Mouse (Mus musculus): ENCODE measurements around the gene Palm. TPM values are rescaled to one million over a fixed set of nuclear protein-coding genes. Genes with fewer than 3 reads are reported as not detected.
"Not testable (repeated sequence)": the region's sequence is repeated elsewhere in the genome, so short reads cannot be mapped to it uniquely, and the experiment has no call there.

The Palm gene
- 101 TPM in 2 replicates for polyA plus RNA-seq (2015; fragmentation: Nextera tagmentation; extraction: Ambion mirVana)

- Histone ChIP-seq H3K36me3 (no peaks in the 10 kb centered on the region; the same call in 1 of the 2 replicates), H3K9me3 (no peaks in the 10 kb centered on the region), H3K9ac (peak within 1 kb of the TSS; percentile 95), H3K4me1 (peaks cover 23% of the 10 kb centered on the region), H3K4me3 (peak within 1 kb of the TSS; percentile 85), H3K4me2 (replicated peaks) (peak within 1 kb of the TSS; percentile 91), H3K27me3 (no peaks in the 10 kb centered on the region; the same call in 1 of the 2 replicates), H3K27ac (peak within 1 kb of the TSS; percentile 75)
- 7% methylated on average over 51 of the region's 51 CpGs for WGBS
- ATAC-seq (ENCODE audit: low FRiP score, low read depth): peak; percentile 81
Measured at GRCm38 (mm10) chr10:79793051-79793737, at the start of gene Palm. Gene Palm (plus strand): TSS chr10:79793572.

GRCm38 (mm10) chr10:79743650-79744365 is 49.6 kb upstream of the Palm start:
- WGBS: 94% methylated on average over 15 of the region's 15 CpGs
- no peak overlapping the region for H3K4me3 ChIP-seq
- no peak overlapping the region for H3K4me2 ChIP-seq (replicated peaks)
- H3K4me1 ChIP-seq: peaks cover 12% of the 10 kb centered on the region
- H3K36me3 ChIP-seq: peaks cover 58% of the 10 kb centered on the region
- H3K27ac ChIP-seq: no peak overlapping the region
- no peaks in the 10 kb centered on the region for H3K27me3 ChIP-seq
- peaks cover 28% of the 10 kb centered on the region for H3K9me3 ChIP-seq
- no peak for ATAC-seq (ENCODE audit: low FRiP score, low read depth)
- H3K9ac ChIP-seq: no peak overlapping the region

GRCm38 (mm10) chr10:79745411-79745810 is 48.0 kb upstream of the Palm start:
- ATAC-seq (ENCODE audit: low FRiP score, low read depth): no peak
- no peak overlapping the region for H3K27ac ChIP-seq
- peaks cover 12% of the 10 kb centered on the region for H3K9me3 ChIP-seq
- H3K36me3 ChIP-seq: peaks cover 42% of the 10 kb centered on the region
- peak overlapping the region; percentile 55 for H3K4me3 ChIP-seq
- H3K4me2 ChIP-seq (replicated peaks): peak overlapping the region; percentile 62
- peaks cover 12% of the 10 kb centered on the region for H3K4me1 ChIP-seq
- WGBS: 89% methylated on average over 3 of the region's 3 CpGs
- no peaks in the 10 kb centered on the region for H3K27me3 ChIP-seq
- H3K9ac ChIP-seq: 0 out of 2 replicates have a peak overlapping the region, but pooled peaks have one; percentile 31

- H3K36me3 ChIP-seq: peaks cover 35% of the 10 kb centered on the region
- peak within 1 kb of the TSS; percentile 55 for H3K4me3 ChIP-seq
- peak; percentile 96 for ATAC-seq (ENCODE audit: low FRiP score, low read depth)
- H3K9me3 ChIP-seq: peaks cover 5% of the 10 kb centered on the region
- peak within 1 kb of the TSS; percentile 66 for H3K9ac ChIP-seq
- WGBS: 3% methylated on average over 38 of the region's 38 CpGs
- no peaks in the 10 kb centered on the region for H3K27me3 ChIP-seq
- peak within 1 kb of the TSS; percentile 62 for H3K4me2 ChIP-seq (replicated peaks)
- peaks cover 12% of the 10 kb centered on the region for H3K4me1 ChIP-seq
- no peak within 1 kb of the TSS for H3K27ac ChIP-seq
Measured at GRCm38 (mm10) chr10:79745898-79746773, 47.2 kb upstream of the Palm start, which contains the start of gene Polrmt. Gene Polrmt (minus strand): TSS chr10:79746581.

GRCm38 (mm10) chr10:79746774-79747151 is 46.6 kb upstream of the Palm start:
- peak overlapping the region; percentile 53; the same call in 1 of the 2 replicates for H3K9ac ChIP-seq
- H3K4me2 ChIP-seq (replicated peaks): peak overlapping the region; percentile 62
- H3K27ac ChIP-seq: no peak overlapping the region
- peaks cover 12% of the 10 kb centered on the region for H3K4me1 ChIP-seq
- H3K9me3 ChIP-seq: no peaks in the 10 kb centered on the region
- WGBS: 27% methylated on average over 6 of the region's 6 CpGs
- peak overlapping the region; percentile 55 for H3K4me3 ChIP-seq
- H3K36me3 ChIP-seq: peaks cover 29% of the 10 kb centered on the region
- no peaks in the 10 kb centered on the region for H3K27me3 ChIP-seq
- peak; percentile 60 for ATAC-seq (ENCODE audit: low FRiP score, low read depth)

- no peak overlapping the region for H3K4me3 ChIP-seq
- H3K9me3 ChIP-seq: no peaks in the 10 kb centered on the region
- peaks cover 12% of the 10 kb centered on the region for H3K36me3 ChIP-seq
- no peak overlapping the region for H3K9ac ChIP-seq
- 79% methylated on average over 6 of the region's 6 CpGs for WGBS
- ATAC-seq (ENCODE audit: low FRiP score, low read depth): no peak
- no peak overlapping the region for H3K4me2 ChIP-seq (replicated peaks)
- peaks cover 12% of the 10 kb centered on the region for H3K4me1 ChIP-seq
- no peaks in the 10 kb centered on the region for H3K27me3 ChIP-seq
- H3K27ac ChIP-seq: no peak overlapping the region
Measured at GRCm38 (mm10) chr10:79748496-79748895, 44.9 kb upstream of the Palm start.

GRCm38 (mm10) chr10:79754856-79755516 is 38.4 kb upstream of the Palm start, which contains the start of gene Fgf22:
Gene Fgf22 (plus strand): TSS chr10:79755076.
- H3K4me3 ChIP-seq: peak within 1 kb of the TSS; percentile 40
- no peaks in the 10 kb centered on the region for H3K9me3 ChIP-seq
- peaks cover 10% of the 10 kb centered on the region for H3K4me1 ChIP-seq
- H3K27me3 ChIP-seq: no peaks in the 10 kb centered on the region; the same call in 1 of the 2 replicates
- 2% methylated on average over 35 of the region's 36 CpGs for WGBS
- peak within 1 kb of the TSS; percentile 73 for H3K4me2 ChIP-seq (replicated peaks)
- peak; percentile 79; the same call in 1 of the 2 replicates for ATAC-seq (ENCODE audit: low FRiP score, low read depth)
- H3K9ac ChIP-seq: peak within 1 kb of the TSS; percentile 54; the same call in 1 of the 2 replicates
- H3K27ac ChIP-seq: no peak within 1 kb of the TSS
- peaks cover 43% of the 10 kb centered on the region for H3K36me3 ChIP-seq

GRCm38 (mm10) chr10:79755854-79756253 is 37.5 kb upstream of the Palm start:
- no peak for ATAC-seq (ENCODE audit: low FRiP score, low read depth)
- H3K27ac ChIP-seq: no peak overlapping the region; the same call in 1 of the 2 replicates
- H3K27me3 ChIP-seq: no peaks in the 10 kb centered on the region; the same call in 1 of the 2 replicates
- peaks cover 10% of the 10 kb centered on the region for H3K4me1 ChIP-seq
- peaks cover 52% of the 10 kb centered on the region for H3K36me3 ChIP-seq
- no peak overlapping the region for H3K4me3 ChIP-seq
- no peak overlapping the region for H3K4me2 ChIP-seq (replicated peaks)
- no peak overlapping the region for H3K9ac ChIP-seq
- 68% methylated on average over 3 of the region's 3 CpGs for WGBS
- no peaks in the 10 kb centered on the region for H3K9me3 ChIP-seq

GRCm38 (mm10) chr10:79756660-79757059 is 36.7 kb upstream of the Palm start:
- Histone ChIP-seq H3K4me1 (peaks cover 10% of the 10 kb centered on the region), H3K9ac (no peak overlapping the region), H3K27ac (no peak overlapping the region), H3K4me3 (no peak overlapping the region), H3K36me3 (peaks cover 60% of the 10 kb centered on the region), H3K27me3 (no peaks in the 10 kb centered on the region; the same call in 1 of the 2 replicates), H3K4me2 (replicated peaks) (no peak overlapping the region), H3K9me3 (no peaks in the 10 kb centered on the region)
- no peak for ATAC-seq (ENCODE audit: low FRiP score, low read depth)
- WGBS: 92% methylated on average over 24 of the region's 24 CpGs

- H3K4me3 ChIP-seq; H3K27ac ChIP-seq; H3K9ac ChIP-seq; ATAC-seq (ENCODE audit: low FRiP score, low read depth); H3K27me3 ChIP-seq; H3K4me2 ChIP-seq (replicated peaks); H3K9me3 ChIP-seq: not testable (repeated sequence)
- Histone ChIP-seq H3K36me3 (peaks cover 76% of the 10 kb centered on the region), H3K4me1 (peaks cover 17% of the 10 kb centered on the region)
- WGBS: 100% methylated on average over 1 of the region's 1 CpGs
Measured at GRCm38 (mm10) chr10:79759675-79760074, 33.7 kb upstream of the Palm start.

- no peak overlapping the region for H3K27ac ChIP-seq
- H3K4me2 ChIP-seq (replicated peaks): no peak overlapping the region
- 90% methylated on average over 11 of the region's 11 CpGs for WGBS
- no peaks in the 10 kb centered on the region for H3K9me3 ChIP-seq
- peaks cover 77% of the 10 kb centered on the region for H3K36me3 ChIP-seq
- no peak overlapping the region for H3K4me3 ChIP-seq
- no peak for ATAC-seq (ENCODE audit: low FRiP score, low read depth)
- no peaks in the 10 kb centered on the region for H3K27me3 ChIP-seq
- peaks cover 17% of the 10 kb centered on the region for H3K4me1 ChIP-seq
- no peak overlapping the region for H3K9ac ChIP-seq
Measured at GRCm38 (mm10) chr10:79760603-79761143, 32.7 kb upstream of the Palm start.
